Mouse (Mus musculus) urinary bladder, adult 2 months (tissue): ENCODE data around the gene Gm1993. TPM values are rescaled to one million over a fixed set of nuclear protein-coding genes. Genes with fewer than 3 reads are reported as not detected.
"Not testable (repeated sequence)": the region's sequence is repeated elsewhere in the genome, so short reads cannot be mapped to it uniquely, and the experiment has no call there.

ENCODE experiments used
- DNase-seq: peaks from one replicate; pipeline ENCODE4 v3.0.0; 2022; ENCODE audit warnings: low spot score
- polyA plus RNA-seq: library from polyadenylated mRNA; depleted of rRNA; stranded (reverse); fragments of >200 nt; gene quantifications from 2 replicates; pipeline ENCODE4 v1.2.3, GENCODE M21; 2012; rRNA removed

The Gm1993 gene
- not detected in 2 replicates for polyA plus RNA-seq

DNA sequence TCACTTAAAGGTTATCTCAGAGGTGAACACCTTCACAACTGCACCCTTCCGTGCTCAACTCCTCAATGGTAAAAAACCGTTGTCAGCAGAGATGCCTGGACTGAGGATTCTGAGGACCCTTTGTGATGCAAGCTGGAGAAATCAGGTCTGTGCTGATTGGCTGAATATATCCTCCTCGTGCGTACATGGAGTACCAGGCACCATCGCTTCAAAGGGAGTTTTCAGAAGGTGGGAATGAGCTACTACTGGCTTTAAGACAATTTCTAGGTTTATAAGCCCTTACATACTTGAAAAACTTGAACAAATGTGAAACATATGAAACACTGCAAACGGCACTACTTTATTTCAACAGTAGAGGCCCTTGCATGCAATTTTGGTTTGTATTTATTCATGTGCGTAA, at the start of gene Gm1993:
Gene Gm1993, minus strand, starts transcription at position 101 of the 400 bp plus-strand sequence.
- not testable (repeated sequence) for DNase-seq
